Mouse (Mus musculus): ENCODE measurements around the gene Krt23. TPM values are rescaled to one million over a fixed set of nuclear protein-coding genes. Genes with fewer than 3 reads are reported as not detected.

The Krt23 gene
- polyA plus RNA-seq, 3 experiments from 2014 or later: not detected

DNA sequence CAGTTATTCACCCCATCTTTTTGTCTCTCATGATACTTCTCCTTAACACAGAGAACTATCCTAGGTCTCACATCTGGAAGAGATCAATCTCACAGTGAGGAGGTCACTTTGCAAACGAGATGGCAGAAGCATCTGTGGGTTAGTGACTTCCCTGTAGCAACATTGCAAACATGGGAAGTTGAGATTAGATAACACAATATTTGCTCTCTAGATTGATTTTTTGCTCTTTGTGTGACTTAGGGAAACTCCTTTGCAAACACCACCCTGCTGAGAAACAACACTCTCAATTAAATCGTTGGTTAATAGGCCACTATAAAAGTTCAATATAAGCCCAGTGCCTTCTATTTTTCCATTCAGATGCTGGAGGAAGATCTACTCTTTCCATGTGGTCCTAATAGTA, 44.2 kb downstream of the Krt23 start:
- ATAC-seq: no peak

DNA sequence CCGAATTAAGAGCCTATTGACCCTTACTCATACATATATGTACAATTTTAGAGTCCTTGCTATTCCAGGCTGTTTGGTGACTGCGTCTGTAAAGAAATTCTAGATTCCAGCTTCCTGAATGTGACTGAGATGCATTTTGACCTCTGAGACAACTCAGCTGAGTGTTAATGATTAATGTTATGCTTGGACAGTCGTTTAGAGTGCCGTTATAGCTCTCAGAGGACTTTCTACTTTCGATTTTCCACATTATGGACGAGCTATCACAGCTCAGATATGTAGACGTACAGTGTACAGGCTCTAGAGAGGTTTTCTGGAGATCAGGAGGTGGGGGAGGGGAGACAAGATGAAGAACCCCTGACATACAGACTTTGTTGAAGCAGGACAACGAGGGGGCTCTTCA, 51.7 kb downstream of the Krt23 start:
- no peak for ATAC-seq

DNA sequence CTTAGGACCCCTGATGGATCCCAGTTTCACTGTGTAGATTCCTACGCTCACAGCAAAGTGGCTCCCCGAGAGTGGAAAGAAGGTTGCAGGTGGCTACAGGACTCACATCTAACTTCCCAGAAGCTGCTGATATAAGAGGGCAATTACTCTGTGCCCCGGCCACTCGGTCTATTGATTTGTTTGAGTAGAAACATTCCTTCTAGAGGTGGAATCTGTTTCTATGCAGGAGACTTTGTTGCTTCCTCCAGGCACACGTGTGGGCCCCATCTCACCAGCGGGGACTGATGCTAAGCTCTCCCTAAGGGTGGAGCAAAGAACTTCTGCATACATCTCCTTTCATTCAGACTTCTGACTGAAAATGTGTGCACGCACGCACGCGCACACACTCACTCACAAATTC, 53.5 kb downstream of the Krt23 start:
- no peak for ATAC-seq

- ATAC-seq: no peak
Observed at GRCm38 (mm10) chr11:99437972-99438371, 55.0 kb downstream of the Krt23 start, which contains the start of gene Krt20. Gene Krt20 (minus strand): TSS chr11:99438150.

GRCm38 (mm10) chr11:99436625-99437024, 56.3 kb downstream of the Krt23 start:
- no peak for ATAC-seq

GRCm38 (mm10) chr11:99430670-99431069, 62.3 kb downstream of the Krt23 start:
- no peak for ATAC-seq

Other genes starting within 250 kb of the Krt23 start
- gene Krt222, start 249.1 kb downstream of the Krt23 start, polyA plus RNA-seq (2017; shearing (Covaris generic)): 1 to 10 TPM; 2.1 to 2.7 (median 2.1) TPM
- not detected for gene Krt24, start 207.9 kb downstream of the Krt23 start, polyA plus RNA-seq (2017; shearing (Covaris generic))
- gene Krt25, start 170.2 kb downstream of the Krt23 start, polyA plus RNA-seq (2017; shearing (Covaris generic)): not detected
- gene Krt26, start 155.2 kb downstream of the Krt23 start, polyA plus RNA-seq (2017; shearing (Covaris generic)): not detected
- not detected for gene Krt27, start 142.0 kb downstream of the Krt23 start, polyA plus RNA-seq (2017; shearing (Covaris generic))
- gene Krt28, start 118.2 kb downstream of the Krt23 start, polyA plus RNA-seq (2017; shearing (Covaris generic)): not detected
- gene Krt10, start 103.8 kb downstream of the Krt23 start, polyA plus RNA-seq (2017; shearing (Covaris generic)): 10 to 100 TPM in 1 of 3 experiments, 1 to 10 TPM in 2; 4.5 to 13.5 (median 7.3) TPM
- not detected for gene Krt12, start 70.9 kb downstream of the Krt23 start, polyA plus RNA-seq (2017; shearing (Covaris generic))
- not detected for gene Krt20, start 55.0 kb downstream of the Krt23 start, polyA plus RNA-seq (2017; shearing (Covaris generic))
- not detected for gene Krt39, start 28.2 kb upstream of the Krt23 start, polyA plus RNA-seq (2017; shearing (Covaris generic))
- not detected for gene Krt40, start 50.0 kb upstream of the Krt23 start, polyA plus RNA-seq (2017; shearing (Covaris generic))
- gene Krtap3-3, start 57.7 kb upstream of the Krt23 start, polyA plus RNA-seq (2017; shearing (Covaris generic)): not detected
- gene Krtap3-2, start 63.7 kb upstream of the Krt23 start, polyA plus RNA-seq (2017; shearing (Covaris generic)): not detected
- not detected for gene Gm11939, start 66.3 kb upstream of the Krt23 start, polyA plus RNA-seq (2017; shearing (Covaris generic))
- not detected for gene Krtap3-1, start 73.5 kb upstream of the Krt23 start, polyA plus RNA-seq (2017; shearing (Covaris generic))
- gene Krtap1-5, start 87.9 kb upstream of the Krt23 start, polyA plus RNA-seq (2017; shearing (Covaris generic)): not detected
- gene Krtap1-4, start 90.5 kb upstream of the Krt23 start, polyA plus RNA-seq (2017; shearing (Covaris generic)): not detected
- gene Krtap1-3, start 98.2 kb upstream of the Krt23 start, polyA plus RNA-seq (2017; shearing (Covaris generic)): not detected
- gene Krtap9-3, start 105.0 kb upstream of the Krt23 start, polyA plus RNA-seq (2017; shearing (Covaris generic)): not detected
- not detected for gene Gm11938, start 110.2 kb upstream of the Krt23 start, polyA plus RNA-seq (2017; shearing (Covaris generic))
- not detected for gene Gm11937, start 117.1 kb upstream of the Krt23 start, polyA plus RNA-seq (2017; shearing (Covaris generic))
- not detected for gene Krtap2-4, start 121.7 kb upstream of the Krt23 start, polyA plus RNA-seq (2017; shearing (Covaris generic))
- not detected for gene Gm11562, start 127.3 kb upstream of the Krt23 start, polyA plus RNA-seq (2017; shearing (Covaris generic))
- not detected for gene Krtap4-1, start 135.1 kb upstream of the Krt23 start, polyA plus RNA-seq (2017; shearing (Covaris generic))
- not detected for gene Krtap4-2, start 141.9 kb upstream of the Krt23 start, polyA plus RNA-seq (2017; shearing (Covaris generic))
- gene Krtap4-7, start 151.0 kb upstream of the Krt23 start, polyA plus RNA-seq (2017; shearing (Covaris generic)): not detected
- not detected for gene Gm11555, start 157.1 kb upstream of the Krt23 start, polyA plus RNA-seq (2017; shearing (Covaris generic))
- gene Gm11563, start 165.8 kb upstream of the Krt23 start, polyA plus RNA-seq (2017; shearing (Covaris generic)): not detected
- gene Krtap4-6, start 172.8 kb upstream of the Krt23 start, polyA plus RNA-seq (2017; shearing (Covaris generic)): not detected
- gene Gm14190, start 197.6 kb upstream of the Krt23 start, polyA plus RNA-seq (2017; shearing (Covaris generic)): not detected
- gene Gm14180, start 241.2 kb upstream of the Krt23 start, polyA plus RNA-seq (2017; shearing (Covaris generic)): not detected